Mouse (Mus musculus) G1E (cell line): ENCODE measurements around the gene Sirpa.

ENCODE experiments used
- CTCF ChIP-seq: IDR thresholded peaks from 2 replicates; pipeline ENCODE4 v1.5.1; 2012; ENCODE audit warnings: low read depth, low read length, inconsistent platforms, mixed read lengths
- GATA1 ChIP-seq: IDR thresholded peaks from 2 replicates; pipeline ENCODE4 v1.6.1; 2012; ENCODE audit warnings: borderline replicate concordance, low read length, inconsistent platforms, mixed read lengths
- POLR2AphosphoS5 ChIP-seq: IDR thresholded peaks from 2 replicates; pipeline ENCODE4 v1.6.1; 2012; ENCODE audit warnings: low read depth, low read length, inconsistent platforms; ENCODE audit not compliant: insufficient replicate concordance
- TAL1 ChIP-seq: conservative IDR thresholded peaks from 2 replicates; pipeline ENCODE4 v1.6.1; 2012; ENCODE audit warnings: low read depth, low read length, inconsistent platforms, mixed read lengths

GRCm38 (mm10) chr2:129576611-129577447 is 15.8 kb upstream of the Sirpa start:
- TF ChIP-seq CTCF, result no peak
- no peak for TF ChIP-seq TAL1
- no peak for TF ChIP-seq POLR2AphosphoS5
- no peak for TF ChIP-seq GATA1
